Mouse (Mus musculus) forebrain, embryonic 11.5 days (tissue): Measurements from ENCODE around the gene Cdk5rap1. TPM values are rescaled to one million over a fixed set of nuclear protein-coding genes. Genes with fewer than 3 reads are reported as not detected.
"Not testable (repeated sequence)": the region's sequence is repeated elsewhere in the genome, so short reads cannot be mapped to it uniquely, and the experiment has no call there.

Source experiments
- ATAC-seq: fragments of 200-750 bp; cut with Nextera tagmentation; replicated peaks from 2 replicates; pipeline ENCODE4 v1.8.0; 2017; ENCODE audit warnings: moderate TSS enrichment; ENCODE audit not compliant: low FRiP score
- DNase-seq: peaks from one replicate; pipeline ENCODE4 v3.0.0-alpha.2; 2017; ENCODE audit warnings: low spot score
- H3K27ac ChIP-seq: fragments of 300-500 bp; sonication (generic); 2 replicates; pipeline ENCODE4 v1.5.1; 2014; ENCODE audit warnings: low read depth, low read length
- H3K27me3 ChIP-seq: fragments of 300-500 bp; sonication (generic); 2 replicates; pipeline ENCODE4 v1.6.1; 2014; ENCODE audit warnings: mild to moderate bottlenecking, low read length, mixed read lengths; ENCODE audit not compliant: control insufficient read depth, insufficient read depth
- H3K36me3 ChIP-seq: fragments of 300-500 bp; sonication (generic); 2 replicates; pipeline ENCODE4 v1.6.1; 2014; ENCODE audit warnings: mild to moderate bottlenecking, low read length, moderate library complexity, mixed read lengths; ENCODE audit not compliant: control insufficient read depth, insufficient read depth
- H3K4me1 ChIP-seq: fragments of 300-500 bp; sonication (generic); replicated peaks from 2 replicates; pipeline ENCODE4 v1.6.1; 2014; ENCODE audit warnings: low read length, mixed read lengths; ENCODE audit not compliant: control insufficient read depth, insufficient read depth
- H3K4me2 ChIP-seq: fragments of 300-500 bp; sonication (generic); 2 replicates; pipeline ENCODE4 v1.6.1; 2014; ENCODE audit warnings: low read depth, mild to moderate bottlenecking, low read length, moderate library complexity, mixed read lengths; ENCODE audit not compliant: severe bottlenecking
- H3K4me3 ChIP-seq: fragments of 300-500 bp; sonication (generic); 2 replicates; pipeline ENCODE4 v1.5.1; 2014; ENCODE audit warnings: low read depth, low read length
- H3K9ac ChIP-seq: fragments of 300-500 bp; sonication (generic); 2 replicates; pipeline ENCODE4 v1.6.1; 2014; ENCODE audit warnings: low read length
- H3K9me3 ChIP-seq: fragments of 300-500 bp; sonication (generic); 2 replicates; pipeline ENCODE4 v1.6.1; 2016; ENCODE audit warnings: low read length, mixed read lengths; ENCODE audit not compliant: control insufficient read depth
- WGBS: fragments of 180-500 bp; shearing (Covaris S2); extraction: QIAGEN DNeasy Blood & Tissue Kit; methylation state at CpG from one replicate; pipeline ENCODE4 v1.1.7; 2014; 5-methylcytosine and 5-hydroxymethylcytosine counted together
- polyA plus RNA-seq: library from polyadenylated mRNA; unstranded; fragments of >200 nt; fragmentation: Nextera tagmentation; extraction: Ambion mirVana; gene quantifications from 2 replicates; pipeline ENCODE4 v1.2.1, GENCODE M21; 2014

Cdk5rap1 gene
- polyA plus RNA-seq, 1 experiment from 2014 or later = 17.0 TPM

GRCm38 (mm10) chr2:154301763-154302162, 71.0 kb downstream of the Cdk5rap1 start:
- DNase-seq = no peak

GRCm38 (mm10) chr2:154300496-154300895, 72.3 kb downstream of the Cdk5rap1 start:
- DNase-seq (peak; percentile 86), ATAC-seq (peak; percentile 76)
- Histone ChIP-seq H3K4me1 (no peaks in the 10 kb centered on the region), H3K27me3 (no peaks in the 10 kb centered on the region), H3K36me3 (no peaks in the 10 kb centered on the region), H3K27ac (no peak overlapping the region), H3K4me3 (no peak overlapping the region), H3K4me2 (no peak overlapping the region), H3K9me3 (no peaks in the 10 kb centered on the region), H3K9ac (no peak overlapping the region)
- WGBS = 24% methylated on average over 1 of the region's 1 CpGs

More at GRCm38 (mm10) chr2:154301763-154302162, 71.0 kb downstream of the Cdk5rap1 start:
- no peak for ATAC-seq
- Histone ChIP-seq H3K27me3 (no peaks in the 10 kb centered on the region), H3K36me3 (no peaks in the 10 kb centered on the region), H3K9me3 (no peaks in the 10 kb centered on the region), H3K27ac (no peak overlapping the region), H3K9ac (no peak overlapping the region), H3K4me2 (no peak overlapping the region), H3K4me3 (no peak overlapping the region), H3K4me1 (no peaks in the 10 kb centered on the region)
- WGBS = 90% methylated on average over 3 of the region's 3 CpGs

- H3K27me3 ChIP-seq, H3K9me3 ChIP-seq, H3K4me1 ChIP-seq, H3K4me2 ChIP-seq, H3K27ac ChIP-seq, H3K9ac ChIP-seq, H3K4me3 ChIP-seq, ATAC-seq, H3K36me3 ChIP-seq: not testable (repeated sequence)
- peak; percentile 76 for DNase-seq
- 5% methylated on average over 10 of the region's 10 CpGs for WGBS
These were observed 78.1 kb downstream of the Cdk5rap1 start for GRCm38 (mm10) chr2:154294746-154295145.

GRCm38 (mm10) chr2:154292833-154293232, 80.0 kb downstream of the Cdk5rap1 start:
- Histone ChIP-seq H3K9me3 (no peaks in the 10 kb centered on the region), H3K27me3 (no peaks in the 10 kb centered on the region), H3K4me1 (no peaks in the 10 kb centered on the region), H3K27ac (no peak overlapping the region), H3K4me2 (no peak overlapping the region), H3K4me3 (no peak overlapping the region), H3K9ac (no peak overlapping the region), H3K36me3 (no peaks in the 10 kb centered on the region)
- no peak for DNase-seq
- no peak for ATAC-seq
- WGBS = 77% methylated on average over 1 of the region's 1 CpGs

GRCm38 (mm10) chr2:154291866-154292265, 80.9 kb downstream of the Cdk5rap1 start:
- WGBS = 84% methylated on average over 3 of the region's 3 CpGs
- not testable (repeated sequence) for H3K27me3 ChIP-seq, H3K9me3 ChIP-seq, H3K9ac ChIP-seq, H3K4me1 ChIP-seq, H3K4me3 ChIP-seq, DNase-seq, ATAC-seq, H3K27ac ChIP-seq, H3K36me3 ChIP-seq, H3K4me2 ChIP-seq

Other genes with a start within 250 kb of the Cdk5rap1 start
- not detected in 2 replicates for gene Bpifa3, start 242.7 kb downstream of the Cdk5rap1 start, polyA plus RNA-seq
- not detected in 2 replicates for gene Bpifa1, start 230.1 kb downstream of the Cdk5rap1 start, polyA plus RNA-seq
- gene Bpifa5, start 210.4 kb downstream of the Cdk5rap1 start, polyA plus RNA-seq = not detected in 2 replicates
- gene Bpifb1, start 182.2 kb downstream of the Cdk5rap1 start, polyA plus RNA-seq = not detected in 2 replicates
- 0.16 TPM in 1 of 2 replicates, not detected in the other for gene Bpifb5, start 149.3 kb downstream of the Cdk5rap1 start, polyA plus RNA-seq
- not detected in 2 replicates for gene Bpifb9a, start 115.2 kb downstream of the Cdk5rap1 start, polyA plus RNA-seq
- not detected in 2 replicates for gene Bpifb9b, start 65.8 kb downstream of the Cdk5rap1 start, polyA plus RNA-seq
- gene Snta1, start 35.1 kb upstream of the Cdk5rap1 start, polyA plus RNA-seq = 3.1 and 3.4 TPM in 2 replicates
- gene Cbfa2t2, start 63.5 kb upstream of the Cdk5rap1 start, polyA plus RNA-seq = 69.4 and 71.6 TPM in 2 replicates
- 2.3 and 4.5 TPM in 2 replicates for gene 1700003F12Rik, start 174.1 kb upstream of the Cdk5rap1 start, polyA plus RNA-seq
- gene Actl10, start 178.8 kb upstream of the Cdk5rap1 start, polyA plus RNA-seq = 0.41 and 0.77 TPM in 2 replicates
- gene Necab3, start 185.9 kb upstream of the Cdk5rap1 start, polyA plus RNA-seq = 5.5 and 7.6 TPM in 2 replicates
- 17.6 and 18.6 TPM in 2 replicates for gene E2f1, start 196.9 kb upstream of the Cdk5rap1 start, polyA plus RNA-seq
- gene Pxmp4, start 230.7 kb upstream of the Cdk5rap1 start, polyA plus RNA-seq = 10.0 and 10.6 TPM in 2 replicates
- 1.5 and 2.1 TPM in 2 replicates for gene Zfp341, start 240.3 kb upstream of the Cdk5rap1 start, polyA plus RNA-seq
- 1.0 TPM in 1 of 2 replicates, not detected in the other for gene 4930519P11Rik, start 240.4 kb upstream of the Cdk5rap1 start, polyA plus RNA-seq